Mouse (Mus musculus) layer of hippocampus, adult 2 months (tissue): Measurements from ENCODE around the gene Tspyl1. TPM values are rescaled to one million over a fixed set of nuclear protein-coding genes. Genes with fewer than 3 reads are reported as not detected.

Experiments
- DNase-seq, 2 experiments: peaks; one replicate each; pipeline ENCODE4 v3.0.0; 2022; ENCODE audit warnings: low spot score in 2 of 2
- H3K27ac ChIP-seq: fragments of 200-600 bp; 2 replicates; pipeline ENCODE4 v1.8.1; 2022
- H3K4me3 ChIP-seq: fragments of 200-600 bp; 2 replicates; pipeline ENCODE4 v1.8.1; 2022; ENCODE audit warnings: mild to moderate bottlenecking
- CTCF ChIP-seq: fragments of 200-600 bp; conservative IDR thresholded peaks from 2 replicates; pipeline ENCODE4 v1.8.1; 2022; ENCODE audit warnings: antibody characterized with exemption, mild to moderate bottlenecking, moderate library complexity
- total RNA-seq, 2 experiments: library from RNA; stranded (reverse); gene quantifications; 2 replicates each; pipeline ENCODE4 v1.2.3; 2021

Gene Tspyl1
- total RNA-seq, 2 experiments from 2014 or later, result 163 to 172 TPM

DNA sequence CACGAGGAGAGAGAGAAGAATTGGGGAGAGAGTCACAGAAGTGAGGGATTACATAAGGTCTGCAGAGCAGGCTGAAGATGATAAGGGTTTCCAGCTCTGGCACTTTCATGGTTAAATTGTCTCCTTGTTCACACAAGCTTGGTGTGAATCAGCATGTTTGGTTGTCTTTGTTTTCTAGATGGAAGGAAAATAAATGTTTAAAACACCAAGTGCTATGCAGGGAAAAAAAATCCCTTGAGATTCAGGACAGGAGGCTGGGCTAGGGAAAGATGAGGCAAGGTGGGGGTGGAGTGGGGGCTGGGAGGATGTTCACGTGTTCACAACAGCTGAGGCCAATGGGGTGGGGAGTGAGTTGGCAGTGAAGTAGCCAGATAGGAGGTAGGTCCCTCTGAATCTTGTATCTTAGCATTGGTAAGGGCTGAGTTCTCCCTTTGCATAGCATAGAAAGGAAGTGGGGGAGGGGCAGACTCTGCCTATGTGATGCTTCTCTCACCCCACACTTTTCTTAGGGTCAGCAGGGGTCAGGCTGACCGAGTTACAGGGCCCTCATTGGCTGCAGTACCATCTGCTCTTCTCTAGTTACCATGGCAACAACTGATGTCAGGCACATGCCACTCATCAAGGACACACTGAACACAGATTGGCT is 34.7 kb downstream of the Tspyl1 start:
- TF ChIP-seq CTCF, result no peak
- DNase-seq, result peak; percentile 68 to 80
- Histone ChIP-seq H3K27ac (peak overlapping the region; percentile 94), H3K4me3 (peak overlapping the region; percentile 39)

DNA sequence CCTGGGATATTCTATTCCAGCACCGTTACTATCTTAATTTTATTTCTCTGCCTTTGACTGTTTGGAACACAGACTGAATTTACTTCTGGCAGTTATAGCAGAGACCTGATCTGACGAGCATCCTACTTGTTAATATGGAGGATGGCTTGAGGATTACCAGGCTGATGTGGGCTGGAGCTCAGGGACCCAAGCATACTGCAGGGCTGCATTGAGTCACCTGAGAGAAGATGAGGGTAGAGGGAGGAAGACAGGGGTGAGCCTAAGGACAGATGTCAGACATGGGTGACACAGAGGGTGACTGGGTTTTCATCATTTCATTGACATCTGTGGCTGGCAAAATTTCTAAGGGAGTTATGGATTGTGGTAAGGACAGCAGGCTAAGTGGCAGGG is 35.2 kb downstream of the Tspyl1 start:
- H3K27ac ChIP-seq, result peak overlapping the region; percentile 94
- H3K4me3 ChIP-seq, result no peak overlapping the region
- TF ChIP-seq CTCF, result no peak
- DNase-seq, result no peak

DNA sequence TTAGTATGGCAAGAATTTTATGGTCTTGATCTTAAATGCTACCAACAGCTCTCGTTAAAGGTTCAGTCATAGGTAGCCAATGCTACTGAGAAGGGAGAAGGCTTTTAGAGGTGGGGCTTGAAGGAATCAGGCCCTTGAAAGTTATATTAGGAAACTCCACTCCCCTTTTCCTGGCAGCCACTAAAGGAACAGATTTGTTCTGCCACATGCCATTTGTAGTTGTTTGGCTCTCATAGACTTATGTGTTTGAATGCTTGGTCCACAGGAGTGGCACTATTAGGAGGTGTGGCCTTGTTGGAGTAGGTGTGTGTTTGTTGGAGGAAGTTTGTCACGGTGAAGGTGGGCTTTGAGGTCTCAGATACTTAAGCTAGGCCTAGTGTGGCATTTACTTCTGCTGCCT is 38.8 kb downstream of the Tspyl1 start:
- Histone ChIP-seq H3K27ac (peak overlapping the region; percentile 73), H3K4me3 (no peak overlapping the region)
- TF ChIP-seq CTCF, result no peak
- DNase-seq, result no peak

DNA sequence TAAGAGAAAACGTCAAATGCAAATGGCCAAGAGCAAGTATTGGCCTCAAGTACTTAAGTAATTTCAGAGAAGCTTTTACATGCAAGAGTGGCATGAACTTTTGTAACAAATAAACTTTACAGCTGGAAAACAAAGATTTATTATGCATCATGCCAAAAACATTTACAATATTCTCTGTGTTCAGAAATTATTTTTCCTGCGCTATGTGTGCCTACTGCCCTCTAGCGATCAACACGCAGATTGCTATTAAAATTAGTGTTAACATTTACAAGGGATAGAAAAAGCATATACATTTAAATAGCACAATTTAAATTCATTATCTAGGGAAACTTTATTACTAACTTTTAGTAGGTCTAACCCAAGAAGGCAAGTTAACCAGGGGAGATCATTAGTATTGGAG is 44.7 kb downstream of the Tspyl1 start:
- peak; percentile 94 for TF ChIP-seq CTCF
- peak overlapping the region; percentile 11; the same call in 1 of the 2 replicates for H3K27ac ChIP-seq
- no peak overlapping the region; the same call in 1 of the 2 replicates for H3K4me3 ChIP-seq
- peak in 1 of 2 experiments; percentile 19 for DNase-seq

DNA sequence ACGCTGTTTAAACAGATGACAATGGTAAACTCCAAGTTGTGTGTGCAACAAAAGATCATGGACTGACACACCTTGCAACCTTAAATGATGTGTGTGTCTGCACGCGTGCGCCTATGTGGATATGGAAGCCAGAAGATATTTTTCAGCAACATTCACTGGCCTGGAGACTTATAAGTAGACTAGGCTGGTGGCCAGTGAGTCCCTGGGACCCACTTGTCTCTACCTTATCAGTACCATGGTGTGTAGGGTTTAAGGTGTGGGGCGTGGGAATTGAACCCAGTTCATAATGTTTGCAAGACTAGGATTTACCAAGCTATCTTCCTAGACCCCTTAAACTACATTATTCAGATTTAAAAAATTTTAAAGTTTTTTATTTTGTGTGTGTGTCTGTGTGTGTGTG is 45.2 kb downstream of the Tspyl1 start:
- DNase-seq, result no peak
- Histone ChIP-seq H3K27ac (no peak overlapping the region), H3K4me3 (no peak overlapping the region)
- no peak for TF ChIP-seq CTCF

GRCm38 (mm10) chr10:34328310-34328709 is 46.3 kb downstream of the Tspyl1 start:
- peak; percentile 53 to 61 for DNase-seq
- no peak overlapping the region for H3K4me3 ChIP-seq
- TF ChIP-seq CTCF, result peak; percentile 81
- no peak overlapping the region for H3K27ac ChIP-seq

Other genes starting within 250 kb of the Tspyl1 start
- under 1 TPM in 1 of 2 experiments, not detected in 1; 0.39 TPM for gene Trappc3l, start 244.6 kb upstream of the Tspyl1 start, total RNA-seq
- not detected for gene Calhm4, start 237.9 kb upstream of the Tspyl1 start, total RNA-seq
- 1 to 10 TPM; 3.9 to 4.7 TPM for gene Calhm5, start 185.7 kb upstream of the Tspyl1 start, total RNA-seq
- gene Calhm6, start 154.2 kb upstream of the Tspyl1 start, total RNA-seq, result under 1 TPM; 0.44 to 0.56 TPM
- 1 to 10 TPM; 6.2 to 7.3 TPM for gene Dse, start 74.5 kb upstream of the Tspyl1 start, total RNA-seq
- 100 to 1,000 TPM; 348 to 365 TPM for gene Tspyl4, start 15.3 kb downstream of the Tspyl1 start, total RNA-seq
- gene Col10a1, start 107.8 kb downstream of the Tspyl1 start, total RNA-seq, result not detected
- 1 to 10 TPM; 3.9 to 4.0 TPM for gene Nt5dc1, start 136.4 kb downstream of the Tspyl1 start, total RNA-seq
- under 1 TPM; 0.13 to 0.42 TPM for gene Frk, start 201.2 kb downstream of the Tspyl1 start, total RNA-seq